Mouse (Mus musculus): Measurements from ENCODE around the gene Mknk2.

DNA sequence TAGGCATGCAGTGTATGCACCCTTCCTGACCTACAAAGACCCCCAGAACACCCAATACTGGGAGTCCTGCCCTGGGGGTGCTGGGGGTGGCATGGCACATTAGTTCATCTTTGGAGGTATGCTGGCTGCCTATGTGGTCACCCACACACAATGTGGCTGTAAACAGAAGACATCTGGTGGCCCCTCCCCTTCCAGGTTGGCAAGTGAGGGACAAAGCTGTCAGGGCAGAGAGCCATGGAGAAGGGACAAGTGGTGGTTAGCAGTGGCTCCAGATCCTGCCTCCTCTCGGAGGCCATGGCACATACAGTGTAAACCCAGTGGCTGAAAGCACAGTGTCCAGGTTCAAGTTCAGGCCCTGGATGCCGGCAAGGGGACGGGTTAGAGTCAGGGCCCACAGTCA, 8.7 kb upstream of the Mknk2 start:
- TF ChIP-seq POLR2A (IDR thresholded peaks at IDR 0.05; ENCODE audit: insufficient read depth, low read length): no peak
- no peak for TF ChIP-seq CTCF (IDR thresholded peaks at IDR 0.05; ENCODE audit: low read depth, low read length)

All from ES-Bruce4 (cell line).